Mouse (Mus musculus) hindbrain, embryonic 16.5 days (tissue): ENCODE data around the gene Lypd6. TPM values are rescaled to one million over a fixed set of nuclear protein-coding genes. Genes with fewer than 3 reads are reported as not detected.

Experiments
- ATAC-seq: fragments of 200-750 bp; cut with Nextera tagmentation; 2 replicates; pipeline ENCODE4 v1.8.0; 2017; ENCODE audit warnings: moderate TSS enrichment, moderate library complexity
- H3K27ac ChIP-seq: fragments of 300-500 bp; sonication (generic); 2 replicates; pipeline ENCODE4 v1.5.1; 2014; ENCODE audit warnings: low read depth, mild to moderate bottlenecking, control low read depth, low read length, moderate library complexity
- H3K27me3 ChIP-seq: fragments of 300-500 bp; sonication (generic); replicated peaks from 2 replicates; pipeline ENCODE4 v1.6.1; 2014; ENCODE audit warnings: low read length; ENCODE audit not compliant: control insufficient read depth, insufficient read depth
- H3K36me3 ChIP-seq: fragments of 300-500 bp; sonication (generic); 2 replicates; pipeline ENCODE4 v1.6.1; 2014; ENCODE audit warnings: mild to moderate bottlenecking, low read length, moderate library complexity, mixed read lengths; ENCODE audit not compliant: control insufficient read depth, insufficient read depth
- H3K4me1 ChIP-seq: fragments of 300-500 bp; sonication (generic); 2 replicates; pipeline ENCODE4 v1.6.1; 2014; ENCODE audit warnings: low read depth, low read length; ENCODE audit not compliant: control insufficient read depth, insufficient read depth
- H3K4me2 ChIP-seq: fragments of 300-500 bp; sonication (generic); 2 replicates; pipeline ENCODE4 v1.6.1; 2014; ENCODE audit warnings: mild to moderate bottlenecking, low read length, control low read depth, moderate library complexity
- H3K4me3 ChIP-seq: fragments of 300-500 bp; sonication (generic); 2 replicates; pipeline ENCODE4 v1.5.1; 2014; ENCODE audit warnings: mild to moderate bottlenecking, low read length, control low read depth, moderate library complexity
- H3K9ac ChIP-seq: fragments of 300-500 bp; sonication (generic); 2 replicates; pipeline ENCODE4 v1.6.1; 2014; ENCODE audit warnings: low read depth, mild to moderate bottlenecking, control low read depth, low read length, moderate library complexity
- H3K9me3 ChIP-seq: fragments of 300-500 bp; sonication (generic); 2 replicates; pipeline ENCODE4 v1.6.1; 2014; ENCODE audit warnings: mild to moderate bottlenecking, low read length, moderate library complexity; ENCODE audit not compliant: control insufficient read depth
- WGBS: fragments of 180-500 bp; shearing (Covaris S2); extraction: QIAGEN DNeasy Blood & Tissue Kit; methylation state at CpG from one replicate; pipeline ENCODE4 v1.1.7; 2014; 5-methylcytosine and 5-hydroxymethylcytosine counted together
- polyA plus RNA-seq: library from polyadenylated mRNA; unstranded; fragments of >200 nt; fragmentation: Nextera tagmentation; extraction: Ambion mirVana; gene quantifications from 2 replicates; pipeline ENCODE4 v1.2.1, GENCODE M21; 2015

The Lypd6 gene
- 12.9 and 14.1 TPM in 2 replicates for polyA plus RNA-seq

GRCm38 (mm10) chr2:50066246-50066967, at the start of gene Lypd6:
Lypd6 (plus strand) TSS chr2:50066429.
- no peaks in the 10 kb centered on the region for H3K36me3 ChIP-seq
- H3K9ac ChIP-seq: peak within 1 kb of the TSS; percentile 68
- peak within 1 kb of the TSS; percentile 95 for H3K4me2 ChIP-seq
- peak within 1 kb of the TSS; percentile 60 for H3K4me3 ChIP-seq
- H3K27ac ChIP-seq: no peak within 1 kb of the TSS
- WGBS: under 1% methylated on average over 60 of the region's 76 CpGs
- no peaks in the 10 kb centered on the region for H3K9me3 ChIP-seq
- H3K4me1 ChIP-seq: peaks cover 6% of the 10 kb centered on the region
- ATAC-seq: peak; percentile 97
- no peaks in the 10 kb centered on the region; the same call in 1 of the 2 replicates for H3K27me3 ChIP-seq

GRCm38 (mm10) chr2:50019477-50019876, 46.8 kb upstream of the Lypd6 start:
- Histone ChIP-seq H3K27me3 (no peaks in the 10 kb centered on the region), H3K4me1 (no peaks in the 10 kb centered on the region; the same call in 1 of the 2 replicates), H3K4me3 (no peak overlapping the region), H3K4me2 (no peak overlapping the region), H3K9me3 (no peaks in the 10 kb centered on the region), H3K36me3 (no peaks in the 10 kb centered on the region), H3K9ac (no peak overlapping the region), H3K27ac (no peak overlapping the region)
- ATAC-seq: no peak
- 85% methylated on average over 1 of the region's 1 CpGs for WGBS

GRCm38 (mm10) chr2:50025549-50025948, 40.7 kb upstream of the Lypd6 start:
- Histone ChIP-seq H3K36me3 (no peaks in the 10 kb centered on the region), H3K27me3 (no peaks in the 10 kb centered on the region), H3K9me3 (no peaks in the 10 kb centered on the region), H3K4me3 (no peak overlapping the region), H3K4me2 (no peak overlapping the region), H3K27ac (no peak overlapping the region), H3K4me1 (no peaks in the 10 kb centered on the region; the same call in 1 of the 2 replicates), H3K9ac (no peak overlapping the region)
- no peak for ATAC-seq
- WGBS: 87% methylated on average over 5 of the region's 5 CpGs

GRCm38 (mm10) chr2:50028930-50029329, 37.3 kb upstream of the Lypd6 start:
- no peak overlapping the region for H3K4me2 ChIP-seq
- no peak overlapping the region for H3K9ac ChIP-seq
- H3K9me3 ChIP-seq: no peaks in the 10 kb centered on the region
- WGBS: 61% methylated on average over 8 of the region's 8 CpGs
- no peak overlapping the region for H3K27ac ChIP-seq
- H3K4me3 ChIP-seq: no peak overlapping the region
- H3K27me3 ChIP-seq: no peaks in the 10 kb centered on the region
- no peaks in the 10 kb centered on the region for H3K36me3 ChIP-seq
- no peaks in the 10 kb centered on the region for H3K4me1 ChIP-seq
- ATAC-seq: no peak

- H3K36me3 ChIP-seq: no peaks in the 10 kb centered on the region
- H3K4me2 ChIP-seq: no peak overlapping the region
- no peaks in the 10 kb centered on the region for H3K27me3 ChIP-seq
- no peaks in the 10 kb centered on the region for H3K4me1 ChIP-seq
- H3K9me3 ChIP-seq: peaks cover 2% of the 10 kb centered on the region; the same call in 1 of the 2 replicates
- H3K9ac ChIP-seq: no peak overlapping the region
- no peak for ATAC-seq
- whole genome bisulfite sequencing: 50% methylated on average over 7 of the region's 7 CpGs
- H3K27ac ChIP-seq: no peak overlapping the region
- H3K4me3 ChIP-seq: no peak overlapping the region
Observed at GRCm38 (mm10) chr2:50044170-50044870, 21.9 kb upstream of the Lypd6 start.

- WGBS: 64% methylated on average over 7 of the region's 7 CpGs
- H3K27ac ChIP-seq: no peak overlapping the region
- no peak for ATAC-seq
- H3K4me3 ChIP-seq: no peak overlapping the region
- H3K9ac ChIP-seq: no peak overlapping the region
- no peaks in the 10 kb centered on the region for H3K27me3 ChIP-seq
- peaks cover 2% of the 10 kb centered on the region; the same call in 1 of the 2 replicates for H3K9me3 ChIP-seq
- H3K36me3 ChIP-seq: no peaks in the 10 kb centered on the region
- no peaks in the 10 kb centered on the region for H3K4me1 ChIP-seq
- no peak overlapping the region for H3K4me2 ChIP-seq
Observed at GRCm38 (mm10) chr2:50044871-50045470, 21.3 kb upstream of the Lypd6 start.

GRCm38 (mm10) chr2:50045841-50046240, 20.4 kb upstream of the Lypd6 start:
- no peak overlapping the region for H3K9ac ChIP-seq
- 86% methylated on average over 4 of the region's 4 CpGs for WGBS
- no peak overlapping the region for H3K4me2 ChIP-seq
- H3K4me3 ChIP-seq: no peak overlapping the region
- no peaks in the 10 kb centered on the region for H3K27me3 ChIP-seq
- ATAC-seq: no peak
- H3K4me1 ChIP-seq: no peaks in the 10 kb centered on the region
- no peaks in the 10 kb centered on the region for H3K36me3 ChIP-seq
- H3K9me3 ChIP-seq: peaks cover 1% of the 10 kb centered on the region; the same call in 1 of the 2 replicates
- H3K27ac ChIP-seq: no peak overlapping the region

- Histone ChIP-seq H3K9me3 (no peaks in the 10 kb centered on the region), H3K4me2 (no peak overlapping the region), H3K4me1 (no peaks in the 10 kb centered on the region), H3K27me3 (no peaks in the 10 kb centered on the region), H3K4me3 (no peak overlapping the region), H3K9ac (no peak overlapping the region), H3K36me3 (no peaks in the 10 kb centered on the region), H3K27ac (no peak overlapping the region)
- ATAC-seq: no peak
Observed at GRCm38 (mm10) chr2:50048442-50048841, 17.8 kb upstream of the Lypd6 start.

- H3K36me3 ChIP-seq: no peaks in the 10 kb centered on the region
- no peak overlapping the region for H3K4me3 ChIP-seq
- no peak overlapping the region for H3K4me2 ChIP-seq
- no peaks in the 10 kb centered on the region for H3K4me1 ChIP-seq
- WGBS: 95% methylated on average over 1 of the region's 1 CpGs
- ATAC-seq: no peak
- no peak overlapping the region for H3K27ac ChIP-seq
- H3K9ac ChIP-seq: no peak overlapping the region
- H3K9me3 ChIP-seq: no peaks in the 10 kb centered on the region
- no peaks in the 10 kb centered on the region for H3K27me3 ChIP-seq
Observed at GRCm38 (mm10) chr2:50053893-50054292, 12.3 kb upstream of the Lypd6 start.
